Mouse (Mus musculus): Measurements from ENCODE around the gene Cfap57. TPM values are rescaled to one million over a fixed set of nuclear protein-coding genes. Genes with fewer than 3 reads are reported as not detected.

Gene Cfap57
- 2.5 TPM for polyA plus RNA-seq (2014; fragmentation: Illumina TruSeq; extraction: RNeasy Lipid Tissue Mini Kit (QIAGEN cat#74804); ENCODE audit: insufficient read depth, low read depth, low replicate concordance)

GRCm38 (mm10) chr4:118620279-118620966 is at the start of gene Cfap57, which contains the start of gene Ebna1bp2:
Cfap57 (minus strand) TSS chr4:118620777.
Ebna1bp2 (plus strand) TSS chr4:118620799.

GRCm38 (mm10) chr4:118658652-118659051 is 38.1 kb upstream of the Cfap57 start, which contains the start of gene Olfr62:
Olfr62 (plus strand) TSS chr4:118658952.

GRCm38 (mm10) chr4:118543592-118544260 is 76.9 kb downstream of the Cfap57 start, which contains the start of gene Tmem125:
Tmem125 (minus strand) TSS chr4:118544044.

GRCm38 (mm10) chr4:118526408-118527334 is 93.9 kb downstream of the Cfap57 start, which contains the start of gene 2610528J11Rik:
2610528J11Rik (plus strand) TSS chr4:118526999.

Other genes with a start within 250 kb of the Cfap57 start
- gene Szt2, start 211.5 kb downstream of the Cfap57 start, polyA plus RNA-seq (2014; fragmentation: Illumina TruSeq; extraction: RNeasy Lipid Tissue Mini Kit (QIAGEN cat#74804); ENCODE audit: insufficient read depth, low read depth, low replicate concordance) = 11.1 TPM
- gene Med8, start 211.4 kb downstream of the Cfap57 start, polyA plus RNA-seq (2014; fragmentation: Illumina TruSeq; extraction: RNeasy Lipid Tissue Mini Kit (QIAGEN cat#74804); ENCODE audit: insufficient read depth, low read depth, low replicate concordance) = 49.6 TPM
- 323 TPM for gene Elovl1, start 192.7 kb downstream of the Cfap57 start, polyA plus RNA-seq (2014; fragmentation: Illumina TruSeq; extraction: RNeasy Lipid Tissue Mini Kit (QIAGEN cat#74804); ENCODE audit: insufficient read depth, low read depth, low replicate concordance)
- gene Cdc20, start 183.4 kb downstream of the Cfap57 start, polyA plus RNA-seq (2014; fragmentation: Illumina TruSeq; extraction: RNeasy Lipid Tissue Mini Kit (QIAGEN cat#74804); ENCODE audit: insufficient read depth, low read depth, low replicate concordance) = 2.9 TPM
- gene Mpl, start 163.3 kb downstream of the Cfap57 start, polyA plus RNA-seq (2014; fragmentation: Illumina TruSeq; extraction: RNeasy Lipid Tissue Mini Kit (QIAGEN cat#74804); ENCODE audit: insufficient read depth, low read depth, low replicate concordance) = 0.10 TPM
- gene Tie1, start 130.7 kb downstream of the Cfap57 start, polyA plus RNA-seq (2014; fragmentation: Illumina TruSeq; extraction: RNeasy Lipid Tissue Mini Kit (QIAGEN cat#74804); ENCODE audit: insufficient read depth, low read depth, low replicate concordance) = 69.8 TPM
- gene 2610528J11Rik, start 93.8 kb downstream of the Cfap57 start, polyA plus RNA-seq (2014; fragmentation: Illumina TruSeq; extraction: RNeasy Lipid Tissue Mini Kit (QIAGEN cat#74804); ENCODE audit: insufficient read depth, low read depth, low replicate concordance) = 12.1 TPM
- 11.6 TPM for gene Tmem125, start 76.7 kb downstream of the Cfap57 start, polyA plus RNA-seq (2014; fragmentation: Illumina TruSeq; extraction: RNeasy Lipid Tissue Mini Kit (QIAGEN cat#74804); ENCODE audit: insufficient read depth, low read depth, low replicate concordance)
- gene Ebna1bp2, start within 50 bp of the Cfap57 start, polyA plus RNA-seq (2014; fragmentation: Illumina TruSeq; extraction: RNeasy Lipid Tissue Mini Kit (QIAGEN cat#74804); ENCODE audit: insufficient read depth, low read depth, low replicate concordance) = 50.0 TPM
- not detected for gene Olfr62, start 38.2 kb upstream of the Cfap57 start, polyA plus RNA-seq (2014; fragmentation: Illumina TruSeq; extraction: RNeasy Lipid Tissue Mini Kit (QIAGEN cat#74804); ENCODE audit: insufficient read depth, low read depth, low replicate concordance)
- gene Olfr1342, start 72.0 kb upstream of the Cfap57 start, polyA plus RNA-seq (2014; fragmentation: Illumina TruSeq; extraction: RNeasy Lipid Tissue Mini Kit (QIAGEN cat#74804); ENCODE audit: insufficient read depth, low read depth, low replicate concordance) = 0.24 TPM
- not detected for gene Olfr1341, start 82.7 kb upstream of the Cfap57 start, polyA plus RNA-seq (2014; fragmentation: Illumina TruSeq; extraction: RNeasy Lipid Tissue Mini Kit (QIAGEN cat#74804); ENCODE audit: insufficient read depth, low read depth, low replicate concordance)
- gene Olfr1340, start 99.4 kb upstream of the Cfap57 start, polyA plus RNA-seq (2014; fragmentation: Illumina TruSeq; extraction: RNeasy Lipid Tissue Mini Kit (QIAGEN cat#74804); ENCODE audit: insufficient read depth, low read depth, low replicate concordance) = not detected
- not detected for gene Olfr1339, start 111.4 kb upstream of the Cfap57 start, polyA plus RNA-seq (2014; fragmentation: Illumina TruSeq; extraction: RNeasy Lipid Tissue Mini Kit (QIAGEN cat#74804); ENCODE audit: insufficient read depth, low read depth, low replicate concordance)
- not detected for gene Olfr1338, start 138.0 kb upstream of the Cfap57 start, polyA plus RNA-seq (2014; fragmentation: Illumina TruSeq; extraction: RNeasy Lipid Tissue Mini Kit (QIAGEN cat#74804); ENCODE audit: insufficient read depth, low read depth, low replicate concordance)
- not detected for gene Olfr1337, start 161.8 kb upstream of the Cfap57 start, polyA plus RNA-seq (2014; fragmentation: Illumina TruSeq; extraction: RNeasy Lipid Tissue Mini Kit (QIAGEN cat#74804); ENCODE audit: insufficient read depth, low read depth, low replicate concordance)
- gene Olfr1335, start 189.2 kb upstream of the Cfap57 start, polyA plus RNA-seq (2014; fragmentation: Illumina TruSeq; extraction: RNeasy Lipid Tissue Mini Kit (QIAGEN cat#74804); ENCODE audit: insufficient read depth, low read depth, low replicate concordance) = not detected
- gene Olfr1333, start 215.5 kb upstream of the Cfap57 start, polyA plus RNA-seq (2014; fragmentation: Illumina TruSeq; extraction: RNeasy Lipid Tissue Mini Kit (QIAGEN cat#74804); ENCODE audit: insufficient read depth, low read depth, low replicate concordance) = not detected
- not detected for gene Olfr1331, start 243.9 kb upstream of the Cfap57 start, polyA plus RNA-seq (2014; fragmentation: Illumina TruSeq; extraction: RNeasy Lipid Tissue Mini Kit (QIAGEN cat#74804); ENCODE audit: insufficient read depth, low read depth, low replicate concordance)